Mouse (Mus musculus): Measurements from ENCODE around the gene Cyp11a1.

GRCm38 (mm10) chr9:57968166-57968771 lies 37.9 kb upstream of the Cyp11a1 start:
- TF ChIP-seq CTCF (IDR thresholded peaks at IDR 0.05; ENCODE audit: control insufficient read depth, insufficient read depth, low read length) (no peak), POLR2A (IDR thresholded peaks at IDR 0.05; ENCODE audit: borderline replicate concordance, control insufficient read depth, low read depth, low read length) (no peak)
